Mouse (Mus musculus) hindbrain, embryonic 12.5 days (tissue): ENCODE data around the gene Cep57. TPM values are rescaled to one million over a fixed set of nuclear protein-coding genes. Genes with fewer than 3 reads are reported as not detected.

ENCODE experiments used
- ATAC-seq: fragments of 200-750 bp; cut with Nextera tagmentation; 2 replicates; pipeline ENCODE4 v1.8.0; 2017; ENCODE audit warnings: moderate TSS enrichment; ENCODE audit not compliant: low FRiP score
- H3K27ac ChIP-seq: fragments of 300-500 bp; sonication (generic); 2 replicates; pipeline ENCODE4 v1.5.1; 2016; ENCODE audit warnings: mild to moderate bottlenecking
- H3K27me3 ChIP-seq: fragments of 300-500 bp; sonication (generic); 2 replicates; pipeline ENCODE4 v1.6.1; 2016; ENCODE audit warnings: mild to moderate bottlenecking
- H3K36me3 ChIP-seq: fragments of 300-500 bp; sonication (generic); 2 replicates; pipeline ENCODE4 v1.6.1; 2016; ENCODE audit warnings: mild to moderate bottlenecking
- H3K4me1 ChIP-seq: fragments of 300-500 bp; sonication (generic); 2 replicates; pipeline ENCODE4 v1.6.1; 2016
- H3K4me2 ChIP-seq: fragments of 300-500 bp; sonication (generic); replicated peaks from 2 replicates; pipeline ENCODE4 v1.6.1; 2016; ENCODE audit warnings: mild to moderate bottlenecking
- H3K4me3 ChIP-seq: fragments of 300-500 bp; sonication (generic); 2 replicates; pipeline ENCODE4 v1.5.1; 2016; ENCODE audit warnings: mild to moderate bottlenecking
- H3K9ac ChIP-seq: fragments of 300-500 bp; sonication (generic); 2 replicates; pipeline ENCODE4 v1.6.1; 2016; ENCODE audit warnings: mild to moderate bottlenecking, moderate library complexity
- H3K9me3 ChIP-seq: fragments of 300-500 bp; sonication (generic); replicated peaks from 2 replicates; pipeline ENCODE4 v1.6.1; 2016; ENCODE audit warnings: mild to moderate bottlenecking
- WGBS: fragments of 180-500 bp; shearing (Covaris S2); methylation state at CpG from one replicate; pipeline ENCODE4 v1.1.7; 2016; 5-methylcytosine and 5-hydroxymethylcytosine counted together
- polyA plus RNA-seq: library from polyadenylated mRNA; unstranded; fragments of >200 nt; fragmentation: Nextera tagmentation; extraction: Ambion mirVana; gene quantifications from 2 replicates; pipeline ENCODE4 v1.2.1, GENCODE M21; 2016

Cep57 gene
- polyA plus RNA-seq, 1 experiment from 2014 or later: 55.1 TPM

DNA sequence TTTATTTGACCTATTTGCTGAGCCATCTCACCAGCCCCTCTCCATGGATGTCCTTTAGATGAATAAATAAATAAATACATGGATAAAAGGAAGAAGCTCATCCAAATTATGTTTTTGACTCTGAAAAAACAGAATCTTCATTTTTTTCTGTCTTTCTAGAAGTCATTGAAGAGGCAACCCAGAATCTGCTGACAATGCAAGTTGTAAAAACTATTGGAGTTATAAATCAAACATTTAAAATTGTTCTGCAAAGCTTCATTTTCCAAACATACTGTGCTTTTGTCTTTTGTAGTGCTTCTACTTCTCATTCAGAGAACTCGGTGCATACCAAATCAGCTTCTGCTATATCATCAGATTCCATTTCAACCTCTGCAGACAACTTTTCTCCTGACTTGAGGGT, 44.9 kb downstream of the Cep57 start:
- ATAC-seq: no peak
- Histone ChIP-seq H3K36me3 (peaks cover 9% of the 10 kb centered on the region; the same call in 1 of the 2 replicates), H3K4me2 (no peak overlapping the region), H3K4me3 (no peak overlapping the region), H3K9me3 (no peaks in the 10 kb centered on the region), H3K9ac (no peak overlapping the region), H3K27me3 (no peaks in the 10 kb centered on the region), H3K4me1 (no peaks in the 10 kb centered on the region), H3K27ac (no peak overlapping the region)
- 98% methylated on average over 1 of the region's 1 CpGs for WGBS

DNA sequence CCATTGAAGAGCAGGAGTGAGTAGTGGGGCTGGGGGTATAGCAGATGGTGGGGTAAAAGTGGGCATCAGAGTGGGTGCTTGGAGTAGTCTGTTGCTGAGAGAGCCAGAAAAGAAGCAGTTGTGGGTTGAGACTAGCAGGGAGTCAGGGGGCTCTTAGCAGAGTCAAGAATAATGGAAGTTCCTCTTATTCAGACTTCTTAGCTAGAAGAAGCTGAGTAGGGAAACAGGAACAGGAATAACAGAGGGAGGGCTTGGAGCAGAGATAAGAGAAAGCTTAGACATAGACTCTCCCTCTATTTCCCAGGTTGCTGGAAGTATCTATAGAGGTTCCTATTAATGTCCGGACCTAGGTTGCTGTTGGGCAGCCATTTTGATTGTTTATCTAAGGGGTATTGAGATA, 52.2 kb downstream of the Cep57 start:
- no peaks in the 10 kb centered on the region for H3K27me3 ChIP-seq
- no peak overlapping the region for H3K9ac ChIP-seq
- H3K4me2 ChIP-seq: no peak overlapping the region
- 95% methylated on average over 1 of the region's 1 CpGs for WGBS
- H3K9me3 ChIP-seq: no peaks in the 10 kb centered on the region
- no peaks in the 10 kb centered on the region for H3K36me3 ChIP-seq
- no peak overlapping the region for H3K27ac ChIP-seq
- ATAC-seq: no peak
- H3K4me3 ChIP-seq: no peak overlapping the region
- H3K4me1 ChIP-seq: no peaks in the 10 kb centered on the region

DNA sequence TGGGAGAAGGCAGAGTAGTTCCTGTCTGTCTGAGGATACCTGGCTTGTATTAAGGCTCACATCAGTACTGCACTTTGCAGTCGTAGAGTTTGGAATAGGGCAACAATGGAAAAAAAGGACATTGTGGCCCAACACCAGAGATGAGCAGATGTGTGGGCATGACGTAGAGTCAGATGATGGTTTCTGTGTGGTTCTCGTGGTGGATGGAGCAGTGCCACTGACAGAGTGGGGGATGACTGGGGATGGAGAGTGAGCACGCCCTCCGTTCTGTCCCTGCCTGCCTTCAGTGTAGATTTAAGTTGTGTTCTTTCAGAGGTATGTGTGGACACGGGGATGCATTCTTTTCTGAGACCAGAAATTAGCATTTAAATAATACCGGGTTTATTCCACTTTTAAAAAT, 60.3 kb downstream of the Cep57 start:
- no peak overlapping the region for H3K27ac ChIP-seq

DNA sequence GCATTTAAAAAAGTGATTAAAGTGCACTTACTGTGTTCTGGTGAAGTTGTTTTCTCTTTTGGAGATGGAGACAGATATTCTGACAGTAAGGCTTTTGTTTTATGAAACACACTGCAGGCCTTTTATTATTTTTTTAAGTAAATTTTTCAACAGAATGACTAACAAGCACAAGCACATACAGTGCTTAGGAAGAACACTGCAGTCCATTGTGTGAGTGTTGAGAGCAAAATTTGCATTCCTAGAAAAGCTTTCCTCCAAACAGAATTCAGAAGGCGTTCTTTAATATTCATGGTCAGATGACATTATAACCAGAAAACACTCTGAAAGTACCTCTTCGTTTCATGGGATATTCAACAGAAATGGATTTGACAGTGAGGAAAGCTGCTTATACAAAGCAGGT, 61.3 kb downstream of the Cep57 start:
- H3K36me3 ChIP-seq: no peaks in the 10 kb centered on the region
- H3K27ac ChIP-seq: 0 out of 2 replicates have a peak overlapping the region, but pooled peaks have one; percentile 62
- H3K4me2 ChIP-seq: no peak overlapping the region
- no peak overlapping the region for H3K9ac ChIP-seq
- no peak for ATAC-seq
- H3K4me1 ChIP-seq: 0 out of 2 replicates have a peak, but pooled peaks cover 2% of the 10 kb centered on the region
- 60% methylated on average over 2 of the region's 2 CpGs for whole genome bisulfite sequencing
- no peaks in the 10 kb centered on the region for H3K9me3 ChIP-seq
- no peaks in the 10 kb centered on the region for H3K27me3 ChIP-seq
- no peak overlapping the region for H3K4me3 ChIP-seq

More for the DNA sequence above, 60.3 kb downstream of the Cep57 start:
- ATAC-seq: no peak
- Histone ChIP-seq H3K9ac (no peak overlapping the region), H3K9me3 (no peaks in the 10 kb centered on the region), H3K4me1 (0 out of 2 replicates have a peak, but pooled peaks cover 2% of the 10 kb centered on the region), H3K4me3 (no peak overlapping the region), H3K4me2 (no peak overlapping the region), H3K27me3 (no peaks in the 10 kb centered on the region), H3K36me3 (no peaks in the 10 kb centered on the region)
- WGBS: 88% methylated on average over 7 of the region's 7 CpGs

DNA sequence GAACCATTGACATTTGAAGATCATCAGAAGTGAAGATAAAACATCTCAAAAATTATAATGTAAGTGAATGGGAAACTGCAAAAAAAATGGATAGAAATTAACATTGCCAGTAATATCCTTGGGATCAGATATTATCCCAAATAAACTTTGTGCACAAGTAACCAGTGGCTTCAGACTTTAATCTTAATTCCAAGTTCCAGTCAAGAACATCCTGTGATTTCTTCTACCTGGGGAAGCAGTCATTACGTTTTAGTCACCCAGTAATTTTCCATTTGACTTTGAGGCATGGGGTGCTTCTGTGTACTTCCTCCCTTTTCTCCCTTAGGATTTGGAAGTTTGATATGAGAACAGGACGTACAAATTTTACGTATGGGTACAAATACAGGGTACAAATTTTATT, 66.5 kb downstream of the Cep57 start:
- no peaks in the 10 kb centered on the region for H3K4me1 ChIP-seq
- H3K27me3 ChIP-seq: no peaks in the 10 kb centered on the region
- no peaks in the 10 kb centered on the region for H3K36me3 ChIP-seq
- H3K4me2 ChIP-seq: no peak overlapping the region
- H3K9me3 ChIP-seq: no peaks in the 10 kb centered on the region
- no peak overlapping the region for H3K4me3 ChIP-seq
- H3K27ac ChIP-seq: no peak overlapping the region
- no peak overlapping the region for H3K9ac ChIP-seq
- no peak for ATAC-seq
- 92% methylated on average over 3 of the region's 3 CpGs for WGBS

Other genes with a start within 250 kb of the Cep57 start
- gene Mtmr2, start 78.7 kb downstream of the Cep57 start, polyA plus RNA-seq: 72.7 and 77.4 TPM in 2 replicates
- 32.9 and 36.3 TPM in 2 replicates for gene Fam76b, start 609 bp upstream of the Cep57 start, polyA plus RNA-seq